Mouse (Mus musculus) bone marrow, adult 2 months (tissue): ENCODE results near the gene Nipal3.

Source experiments
- CTCF ChIP-seq: fragments of 200-500 bp; IDR thresholded peaks from 2 replicates; pipeline ENCODE4 v1.5.1; 2011; ENCODE audit warnings: low read length, control low read depth; ENCODE audit not compliant: control insufficient read depth, insufficient read depth
- POLR2A ChIP-seq: fragments of 200-500 bp; IDR thresholded peaks from 2 replicates; pipeline ENCODE4 v1.6.1; 2011; ENCODE audit warnings: low read depth, mild to moderate bottlenecking, control low read depth, low read length, borderline replicate concordance; ENCODE audit not compliant: control insufficient read depth

DNA sequence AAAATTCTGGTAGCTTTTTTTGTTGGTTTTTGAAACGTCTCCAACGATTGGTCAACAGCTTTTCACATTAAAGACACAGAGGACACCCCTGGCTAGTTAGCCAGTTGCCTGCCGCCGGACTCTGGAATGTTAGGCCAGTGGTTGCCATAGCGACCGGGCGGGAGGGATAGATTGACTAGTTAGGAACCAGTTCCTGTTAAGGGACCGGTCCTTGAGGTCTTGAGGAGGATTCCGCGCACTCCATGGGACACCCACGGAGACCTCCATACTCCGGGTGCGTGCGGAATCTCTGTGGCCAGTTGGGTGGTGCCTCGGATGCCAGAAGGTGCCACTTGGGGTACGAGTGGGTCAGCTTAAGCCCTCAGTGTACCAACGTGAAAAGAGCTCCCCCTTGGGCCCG is 972 bp upstream of the Nipal3 start:
- TF ChIP-seq CTCF: no peak
- TF ChIP-seq POLR2A: no peak
